Mouse (Mus musculus): ENCODE results near the gene Gm10377.
"Not testable (repeated sequence)": the region's sequence is repeated elsewhere in the genome, so short reads cannot be mapped to it uniquely, and the experiment has no call there.

DNA sequence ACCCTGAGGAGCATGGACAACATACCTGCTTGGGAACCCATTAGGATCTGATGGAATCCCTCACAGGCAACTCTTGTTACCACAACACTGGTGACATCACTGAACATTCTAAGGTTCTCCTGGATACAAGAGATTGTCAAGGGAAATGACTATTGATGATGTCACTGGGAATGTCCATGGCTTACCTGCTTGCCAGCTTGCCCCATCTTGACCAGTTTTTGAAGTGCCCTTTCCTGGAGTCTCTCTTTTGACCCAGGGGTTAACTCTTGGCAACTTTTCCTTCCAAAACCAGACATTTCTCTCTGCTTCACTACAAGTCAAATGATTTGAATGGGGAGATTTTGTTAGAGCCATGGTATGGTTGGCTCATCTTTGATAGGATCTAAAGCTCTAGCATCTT, at the start of gene Gm10377:
- TF ChIP-seq CTCF (IDR thresholded peaks at IDR 0.05; ENCODE audit: insufficient read depth, low read length); POLR2A (IDR thresholded peaks at IDR 0.05; ENCODE audit: borderline replicate concordance, extremely low read depth, low read depth, low read length): not testable (repeated sequence)
